Mouse (Mus musculus): Measurements from ENCODE around the gene Olfr957. TPM values are rescaled to one million over a fixed set of nuclear protein-coding genes. Genes with fewer than 3 reads are reported as not detected.
A peak's percentile ranks its signal among the peaks of the same experiment; 100 is the strongest.

Olfr957 gene
- polyA plus RNA-seq, 1 experiment from 2014 or later = not detected

DNA sequence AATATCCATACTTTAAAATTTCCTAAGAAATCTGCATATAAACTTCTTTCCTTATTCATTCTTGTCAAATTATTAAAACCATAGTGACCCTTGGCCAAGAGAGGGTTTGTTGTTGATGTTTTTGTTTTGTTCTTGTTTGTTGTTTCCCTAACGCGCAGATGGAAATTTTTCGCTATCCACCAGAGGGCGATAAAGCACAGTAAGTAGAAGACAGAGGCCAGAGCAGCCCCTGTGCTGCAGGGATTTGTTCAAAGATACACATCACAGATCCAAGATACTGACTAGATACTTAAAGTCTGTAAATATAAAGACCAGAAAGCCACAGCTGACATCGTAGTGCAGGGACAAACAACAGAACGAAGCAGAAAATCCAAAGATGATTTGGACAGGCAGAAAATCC, 6.6 kb downstream of the Olfr957 start:
- no peaks in the 10 kb centered on the region for H3K36me3 ChIP-seq (ENCODE audit: control insufficient read depth, insufficient read depth, low read length)
- WGBS = 11% methylated on average over 6 of the region's 6 CpGs
- DNase-seq (ENCODE audit: low spot score) (peak; percentile 71), ATAC-seq (ENCODE audit: insufficient number of reproducible peaks, low FRiP score, low TSS enrichment, low read depth) (no peak)
- no peak overlapping the region for H3K4me3 ChIP-seq (ENCODE audit: low read depth, low read length)
- H3K4me1 ChIP-seq (ENCODE audit: control insufficient read depth, insufficient read depth, low read length) = no peaks in the 10 kb centered on the region
- H3K9me3 ChIP-seq (ENCODE audit: control insufficient read depth, low read length) = no peaks in the 10 kb centered on the region
- no peak overlapping the region for H3K4me2 ChIP-seq (ENCODE audit: low read depth, severe bottlenecking)
- H3K27ac ChIP-seq (replicated peaks; ENCODE audit: low read depth, low read length) = no peak overlapping the region
- no peak overlapping the region for H3K9ac ChIP-seq (ENCODE audit: low read length)
- no peaks in the 10 kb centered on the region for H3K27me3 ChIP-seq (ENCODE audit: control insufficient read depth, insufficient read depth, low read length)

DNA sequence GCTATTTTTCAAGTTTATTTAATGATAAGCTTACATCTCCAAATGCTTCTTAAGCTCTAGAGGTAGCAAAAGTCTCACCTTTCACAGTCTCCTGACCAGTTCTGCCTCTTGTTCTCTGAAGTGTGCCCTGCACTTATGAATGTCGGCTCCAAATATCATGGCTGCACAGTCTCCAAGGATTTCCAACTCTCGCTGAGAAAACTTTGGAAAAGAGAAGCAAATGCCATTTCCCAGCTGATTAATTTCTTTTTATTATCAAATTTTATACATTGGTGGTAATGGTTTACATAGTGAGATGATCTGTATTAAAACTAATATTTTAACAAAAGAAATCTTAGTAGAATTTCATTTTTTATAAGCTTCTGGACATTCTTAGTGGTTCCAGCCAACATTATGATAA, 21.7 kb downstream of the Olfr957 start, which contains the start of gene Olfr44:
Gene Olfr44, minus strand, starts transcription at position 101 of the 400 bp plus-strand sequence.
- ATAC-seq (ENCODE audit: insufficient number of reproducible peaks, low FRiP score, low TSS enrichment, low read depth) (no peak), DNase-seq (ENCODE audit: low spot score) (no peak)
- Histone ChIP-seq H3K9me3 (ENCODE audit: control insufficient read depth, low read length) (no peaks in the 10 kb centered on the region), H3K27me3 (ENCODE audit: control insufficient read depth, insufficient read depth, low read length) (no peaks in the 10 kb centered on the region), H3K36me3 (ENCODE audit: control insufficient read depth, insufficient read depth, low read length) (no peaks in the 10 kb centered on the region), H3K4me1 (ENCODE audit: control insufficient read depth, insufficient read depth, low read length) (no peaks in the 10 kb centered on the region), H3K27ac (replicated peaks; ENCODE audit: low read depth, low read length) (no peak within 1 kb of the TSS), H3K4me2 (ENCODE audit: low read depth, severe bottlenecking) (no peak within 1 kb of the TSS), H3K4me3 (ENCODE audit: low read depth, low read length) (no peak within 1 kb of the TSS), H3K9ac (ENCODE audit: low read length) (no peak within 1 kb of the TSS)
- WGBS = 95% methylated on average over 2 of the region's 2 CpGs

DNA sequence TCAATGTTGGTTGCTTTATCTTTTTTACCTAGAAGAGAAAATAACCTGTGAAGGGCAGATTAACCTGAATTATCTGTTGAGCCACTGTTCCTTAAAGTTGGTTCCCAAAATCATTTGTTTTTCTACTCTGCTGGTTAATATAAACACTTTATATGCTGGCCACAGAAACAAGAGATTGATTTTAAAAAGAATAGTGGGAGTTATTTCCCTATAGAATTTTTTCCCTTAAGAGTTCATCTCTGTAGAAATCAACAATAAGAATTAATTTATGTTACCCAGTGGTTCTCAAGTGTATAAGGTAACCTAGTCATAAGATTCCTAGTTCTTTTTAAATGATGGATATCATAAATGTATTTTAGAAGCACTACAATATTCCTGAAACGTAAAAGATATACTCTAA, 43.8 kb downstream of the Olfr957 start, which contains the start of gene Olfr955:
Gene Olfr955, minus strand, starts transcription at position 101 of the 400 bp plus-strand sequence.
- 61% methylated on average over 1 of the region's 1 CpGs for WGBS
- DNase-seq (ENCODE audit: low spot score) (no peak), ATAC-seq (ENCODE audit: insufficient number of reproducible peaks, low FRiP score, low TSS enrichment, low read depth) (no peak)
- Histone ChIP-seq H3K9me3 (ENCODE audit: control insufficient read depth, low read length) (no peaks in the 10 kb centered on the region), H3K27ac (replicated peaks; ENCODE audit: low read depth, low read length) (no peak within 1 kb of the TSS), H3K27me3 (ENCODE audit: control insufficient read depth, insufficient read depth, low read length) (no peaks in the 10 kb centered on the region), H3K4me1 (ENCODE audit: control insufficient read depth, insufficient read depth, low read length) (no peaks in the 10 kb centered on the region), H3K4me3 (ENCODE audit: low read depth, low read length) (no peak within 1 kb of the TSS), H3K36me3 (ENCODE audit: control insufficient read depth, insufficient read depth, low read length) (no peaks in the 10 kb centered on the region), H3K4me2 (ENCODE audit: low read depth, severe bottlenecking) (no peak within 1 kb of the TSS), H3K9ac (ENCODE audit: low read length) (no peak within 1 kb of the TSS)

Other genes starting within 250 kb of the Olfr957 start
- gene Olfr945, start 239.0 kb downstream of the Olfr957 start, polyA plus RNA-seq (2014; fragmentation: Nextera tagmentation; extraction: Ambion mirVana) = not detected in 2 replicates
- not detected in 2 replicates for gene Olfr948, start 189.8 kb downstream of the Olfr957 start, polyA plus RNA-seq (2014; fragmentation: Nextera tagmentation; extraction: Ambion mirVana)
- not detected in 2 replicates for gene Olfr951, start 128.4 kb downstream of the Olfr957 start, polyA plus RNA-seq (2014; fragmentation: Nextera tagmentation; extraction: Ambion mirVana)
- gene Olfr952, start 88.7 kb downstream of the Olfr957 start, polyA plus RNA-seq (2014; fragmentation: Nextera tagmentation; extraction: Ambion mirVana) = not detected in 2 replicates
- gene Olfr954, start 59.1 kb downstream of the Olfr957 start, polyA plus RNA-seq (2014; fragmentation: Nextera tagmentation; extraction: Ambion mirVana) = not detected in 2 replicates
- not detected in 2 replicates for gene Olfr955, start 43.9 kb downstream of the Olfr957 start, polyA plus RNA-seq (2014; fragmentation: Nextera tagmentation; extraction: Ambion mirVana)
- gene Olfr44, start 21.8 kb downstream of the Olfr957 start, polyA plus RNA-seq (2014; fragmentation: Nextera tagmentation; extraction: Ambion mirVana) = not detected in 2 replicates
- not detected in 2 replicates for gene Olfr958, start 38.2 kb upstream of the Olfr957 start, polyA plus RNA-seq (2014; fragmentation: Nextera tagmentation; extraction: Ambion mirVana)
- gene Olfr959, start 59.8 kb upstream of the Olfr957 start, polyA plus RNA-seq (2014; fragmentation: Nextera tagmentation; extraction: Ambion mirVana) = not detected in 2 replicates
- 9.4 and 12.9 TPM in 2 replicates for gene AW551984, start 88.6 kb upstream of the Olfr957 start, polyA plus RNA-seq (2014; fragmentation: Nextera tagmentation; extraction: Ambion mirVana)
- not detected in 2 replicates for gene Olfr148, start 94.8 kb upstream of the Olfr957 start, polyA plus RNA-seq (2014; fragmentation: Nextera tagmentation; extraction: Ambion mirVana)
- not detected in 2 replicates for gene Olfr960, start 105.6 kb upstream of the Olfr957 start, polyA plus RNA-seq (2014; fragmentation: Nextera tagmentation; extraction: Ambion mirVana)
- gene Olfr961, start 129.3 kb upstream of the Olfr957 start, polyA plus RNA-seq (2014; fragmentation: Nextera tagmentation; extraction: Ambion mirVana) = not detected in 2 replicates
- not detected in 2 replicates for gene Olfr963, start 151.4 kb upstream of the Olfr957 start, polyA plus RNA-seq (2014; fragmentation: Nextera tagmentation; extraction: Ambion mirVana)
- not detected in 2 replicates for gene Olfr149, start 191.3 kb upstream of the Olfr957 start, polyA plus RNA-seq (2014; fragmentation: Nextera tagmentation; extraction: Ambion mirVana)
- gene Olfr965, start 195.5 kb upstream of the Olfr957 start, polyA plus RNA-seq (2014; fragmentation: Nextera tagmentation; extraction: Ambion mirVana) = not detected in 2 replicates
- gene Olfr150, start 215.2 kb upstream of the Olfr957 start, polyA plus RNA-seq (2014; fragmentation: Nextera tagmentation; extraction: Ambion mirVana) = not detected in 2 replicates
- gene Olfr967, start 230.4 kb upstream of the Olfr957 start, polyA plus RNA-seq (2014; fragmentation: Nextera tagmentation; extraction: Ambion mirVana) = not detected in 2 replicates